Mouse (Mus musculus) left cerebral cortex, adult 8-10 months (tissue): Measurements from ENCODE around the gene Mpz. TPM values are rescaled to one million over a fixed set of nuclear protein-coding genes. Genes with fewer than 3 reads are reported as not detected.

ENCODE experiments used
- DNase-seq, 2 experiments: peaks; one replicate each; pipeline ENCODE4 v3.0.0; 2022; ENCODE audit warnings: low spot score in 2 of 2
- total RNA-seq, 4 experiments: library from RNA; stranded (reverse); gene quantifications; 2 replicates each; pipeline ENCODE4 v1.2.4; 2022

Mpz gene
- under 1 TPM; 0.30 to 0.53 (median 0.35) TPM for total RNA-seq

DNA sequence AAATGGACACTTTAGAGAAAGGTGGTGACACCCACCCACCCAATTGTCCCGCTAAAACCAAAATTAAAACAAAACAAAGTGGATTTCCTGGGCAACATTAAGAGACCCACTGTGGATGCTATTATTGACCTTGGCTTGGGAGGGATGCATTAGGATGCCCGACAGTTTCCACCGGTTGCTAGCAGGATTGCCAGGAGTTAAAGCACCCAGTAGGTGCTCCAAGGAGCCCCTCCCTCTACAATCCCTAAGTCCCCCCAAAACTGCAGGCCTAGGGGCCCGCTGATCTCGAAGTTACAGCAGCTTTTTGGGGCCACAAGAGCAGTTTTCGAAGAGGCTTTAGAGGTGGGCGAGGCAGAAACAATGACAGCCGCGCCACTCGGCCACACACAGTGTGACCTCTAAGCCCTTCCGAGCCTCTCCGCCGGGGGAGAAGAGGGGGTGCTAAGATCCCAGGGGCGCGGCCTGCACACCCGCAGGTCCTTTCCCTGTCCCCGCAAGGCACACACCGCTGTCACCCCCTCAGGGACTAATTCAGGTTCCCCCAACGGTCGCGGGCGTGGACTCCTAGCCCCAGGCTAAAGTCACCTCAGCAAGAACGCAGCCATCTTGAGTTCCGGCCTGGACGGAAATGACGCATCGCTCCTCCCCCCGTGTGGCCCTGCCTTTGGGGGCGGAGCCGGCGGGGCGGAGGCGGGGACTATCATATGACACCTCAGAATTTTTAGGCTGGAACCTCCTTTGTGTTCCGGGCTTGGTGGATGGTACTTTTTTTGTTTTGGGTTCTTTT is at the start of gene Mpz, which contains the start of gene Sdhc:
Gene Mpz (plus strand): TSS at position 738 of the 787 bp plus-strand sequence.
Gene Sdhc (minus strand): TSS at position 630 of the 787 bp plus-strand sequence.
- DNase-seq, result peak; percentile 93 to 94

DNA sequence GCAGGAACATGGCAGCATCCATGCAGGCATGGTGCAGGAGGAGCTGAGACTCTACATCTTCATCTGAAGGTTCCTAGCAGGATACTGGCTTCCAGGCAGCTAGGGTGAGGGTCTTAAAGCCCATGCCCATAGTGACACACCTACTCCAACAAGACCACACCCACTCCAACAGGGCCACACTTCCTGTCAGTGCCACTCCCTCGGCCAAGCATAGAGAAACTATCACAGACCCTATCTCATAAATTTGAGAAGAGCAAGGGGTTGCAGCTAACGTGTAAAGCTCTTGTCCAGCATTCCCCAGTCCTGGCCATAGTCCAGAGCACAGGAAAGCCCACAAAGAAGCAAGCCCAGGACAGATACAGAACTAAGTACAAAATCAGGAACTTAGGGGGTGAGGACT is 49.5 kb upstream of the Mpz start:
- no peak for DNase-seq

DNA sequence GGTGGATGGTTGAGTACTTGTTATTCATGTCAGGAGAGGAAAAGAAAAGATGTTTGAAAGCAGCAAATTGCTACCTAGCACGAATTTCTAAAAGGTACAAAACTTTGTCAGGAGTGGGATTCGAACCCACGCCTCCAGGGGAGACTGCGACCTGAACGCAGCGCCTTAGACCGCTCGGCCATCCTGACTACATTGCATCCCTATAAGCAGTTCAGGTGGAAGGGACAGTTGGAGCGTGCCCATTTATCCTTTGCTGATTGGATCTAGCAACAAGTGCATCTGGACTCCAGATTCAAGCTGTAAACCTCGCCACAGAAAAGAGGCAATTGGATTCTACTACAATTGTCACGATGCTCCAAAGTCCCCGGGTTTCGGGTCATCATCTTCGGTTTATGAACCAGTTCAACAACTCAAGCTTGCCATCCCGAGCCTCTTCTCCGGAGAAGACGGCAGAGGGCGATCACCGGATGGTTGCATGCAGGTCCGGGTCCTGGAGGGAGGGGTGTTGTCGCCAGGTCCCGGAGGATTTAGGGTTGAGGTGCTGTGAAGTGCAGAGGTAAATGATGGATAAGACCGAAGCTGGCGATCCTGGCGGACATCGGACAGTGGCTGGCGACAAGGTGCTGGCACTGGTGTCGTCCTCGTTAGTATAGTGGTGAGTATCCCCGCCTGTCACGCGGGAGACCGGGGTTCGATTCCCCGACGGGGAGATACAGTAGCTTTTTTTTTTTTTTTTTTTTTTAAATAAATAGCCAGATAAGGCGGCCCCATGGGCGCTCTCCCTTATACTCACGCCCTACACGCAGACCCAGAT is 48.6 kb upstream of the Mpz start:
- peak; percentile 83 to 98 for DNase-seq

DNA sequence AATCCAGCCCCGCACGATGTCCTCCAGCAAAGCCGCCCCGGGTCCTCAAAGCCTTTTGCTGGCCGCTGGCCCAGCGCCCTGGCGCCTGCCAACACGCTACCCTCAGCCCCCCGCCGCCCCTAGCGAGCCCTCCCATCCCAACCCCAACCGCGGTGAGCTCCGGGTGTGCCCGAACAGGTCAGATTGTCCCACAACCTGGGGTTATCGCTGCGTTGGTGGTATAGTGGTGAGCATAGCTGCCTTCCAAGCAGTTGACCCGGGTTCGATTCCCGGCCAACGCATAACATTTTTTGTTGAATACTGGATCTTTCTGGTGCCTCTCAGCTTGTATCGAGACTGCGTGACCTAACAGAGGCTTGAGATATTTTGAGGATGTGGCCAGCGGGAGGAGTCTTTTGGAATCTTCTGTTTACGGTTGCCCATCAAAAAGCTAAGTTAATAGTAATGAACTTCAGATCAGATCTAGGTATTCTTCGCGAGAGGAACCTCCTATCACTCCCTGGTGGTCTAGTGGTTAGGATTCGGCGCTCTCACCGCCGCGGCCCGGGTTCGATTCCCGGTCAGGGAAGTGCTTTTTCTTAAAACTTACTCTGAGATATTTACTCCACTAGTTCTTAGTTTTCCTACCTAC is 47.8 kb upstream of the Mpz start:
- peak; percentile 77 to 96 for DNase-seq

DNA sequence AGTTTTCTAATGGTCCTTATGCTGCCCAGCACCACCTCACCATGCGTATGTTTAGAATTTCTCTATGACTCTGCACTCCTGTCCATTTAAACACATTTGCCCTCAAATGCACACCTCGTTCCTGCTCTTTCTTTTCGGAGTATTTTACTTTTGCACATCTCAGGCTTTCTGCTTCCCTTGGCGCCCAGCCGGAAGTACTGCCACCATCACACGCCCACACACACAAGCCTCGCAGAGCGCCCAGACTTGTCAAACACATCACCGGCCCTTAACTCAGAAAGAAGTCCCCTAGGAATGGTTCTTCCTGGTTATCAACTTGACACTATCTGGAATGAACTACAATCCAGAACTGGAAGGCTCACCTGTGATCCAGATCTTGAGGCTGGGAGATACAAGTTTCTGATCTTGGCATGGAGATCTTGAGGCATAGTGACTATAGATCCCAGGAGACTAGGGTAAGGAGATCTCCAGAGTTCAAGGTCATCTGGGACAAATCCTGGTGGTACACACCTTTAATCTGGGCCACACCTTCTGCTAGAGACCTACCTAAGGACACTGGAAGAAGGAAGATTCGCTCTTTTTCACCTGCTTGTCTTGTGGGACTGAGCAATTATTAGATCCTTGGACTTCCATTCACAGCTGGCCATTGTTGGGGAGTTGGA is 47.2 kb upstream of the Mpz start:
- DNase-seq, result peak in 1 of 2 experiments; percentile 46

DNA sequence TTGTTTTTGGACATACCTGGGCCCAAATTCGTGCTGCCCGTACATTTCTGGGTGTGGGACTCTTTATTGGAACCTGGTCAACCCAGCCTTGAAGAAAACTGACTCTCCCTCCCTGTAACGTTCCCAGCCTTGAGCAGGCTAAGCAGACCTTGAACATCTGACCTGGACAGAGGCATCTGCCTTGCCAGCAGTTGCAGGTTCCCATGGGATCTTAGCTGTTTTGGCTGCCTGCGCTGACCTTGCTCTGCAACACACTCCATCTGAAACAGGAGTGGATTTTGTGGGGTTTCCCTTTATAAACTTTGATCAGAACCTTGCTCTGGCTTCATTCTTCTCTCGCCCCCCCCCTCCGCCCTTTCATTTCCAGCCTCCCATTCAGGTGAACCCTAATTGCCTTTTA is 45.3 kb upstream of the Mpz start:
- no peak for DNase-seq

DNA sequence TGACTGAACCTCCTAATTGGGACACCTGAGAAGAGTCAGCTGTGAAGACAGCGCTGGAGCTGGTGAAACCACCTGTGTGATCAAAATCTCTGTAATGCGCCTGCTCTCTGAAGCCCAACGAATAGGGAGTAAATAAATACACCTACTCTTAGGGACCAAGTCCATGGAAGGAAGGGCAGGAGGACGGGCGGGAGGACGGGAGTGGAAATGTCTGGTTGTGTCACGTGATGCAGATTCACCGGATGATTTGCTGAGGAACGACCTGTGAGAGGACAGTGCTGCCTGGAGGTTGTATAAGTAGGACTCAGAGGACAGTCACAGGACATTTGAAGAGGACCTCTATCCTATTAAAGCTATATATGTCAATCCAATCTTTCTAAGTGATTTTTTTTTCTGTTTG is 40.9 kb upstream of the Mpz start:
- DNase-seq, result no peak

DNA sequence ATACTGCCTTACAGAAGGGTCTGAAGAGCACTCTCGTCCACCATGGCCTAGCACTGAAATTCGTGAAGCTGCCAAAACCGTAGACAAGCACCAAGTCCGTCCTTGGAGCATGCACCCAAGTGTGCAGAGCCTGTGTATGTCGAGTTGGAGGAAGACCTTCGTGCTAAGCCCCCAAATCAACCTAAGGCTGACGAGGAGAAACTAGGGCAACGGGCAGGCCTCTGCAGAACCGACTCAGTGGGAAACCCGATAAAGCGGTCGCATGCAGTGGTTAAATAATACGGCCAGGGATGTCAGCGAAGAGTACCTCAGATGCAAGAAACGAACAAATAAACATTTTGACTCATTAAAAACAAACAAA is 39.9 kb upstream of the Mpz start:
- no peak for DNase-seq

DNA sequence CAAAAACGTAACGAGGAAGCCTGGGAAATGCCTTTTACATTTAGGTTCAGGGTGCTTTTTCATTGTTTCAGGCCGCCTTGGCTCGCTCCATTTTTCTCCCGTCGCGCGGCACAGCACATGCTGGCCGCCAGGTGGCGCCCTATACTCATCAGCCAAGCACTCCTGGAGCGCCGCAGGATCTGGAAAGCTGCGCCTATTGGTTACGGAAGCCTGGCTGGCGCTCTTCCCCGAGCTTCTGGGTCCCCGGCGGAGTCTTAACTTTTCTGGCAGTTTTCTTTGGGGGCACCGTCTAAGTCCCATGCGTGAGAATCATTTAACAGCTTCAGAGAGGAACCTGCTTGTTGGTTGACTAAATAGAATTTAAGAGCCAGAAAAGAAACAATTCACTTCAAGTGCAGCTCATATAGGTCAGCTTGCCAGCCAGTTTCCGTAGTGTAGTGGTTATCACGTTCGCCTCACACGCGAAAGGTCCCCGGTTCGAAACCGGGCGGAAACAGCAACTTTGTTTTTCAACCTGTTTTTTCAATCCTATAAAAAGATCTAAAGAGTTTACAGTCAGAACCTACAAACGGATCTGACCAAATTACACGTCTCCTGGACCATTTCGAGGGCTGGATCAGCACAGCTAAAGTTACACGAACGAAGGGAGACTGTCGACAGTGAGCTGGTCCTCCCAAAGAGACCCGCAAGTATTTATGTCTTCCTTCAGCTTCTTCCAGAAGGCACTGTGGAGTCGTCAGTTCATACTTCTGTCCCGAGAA is 39.3 kb upstream of the Mpz start:
- DNase-seq, result peak; percentile 93 to 95

DNA sequence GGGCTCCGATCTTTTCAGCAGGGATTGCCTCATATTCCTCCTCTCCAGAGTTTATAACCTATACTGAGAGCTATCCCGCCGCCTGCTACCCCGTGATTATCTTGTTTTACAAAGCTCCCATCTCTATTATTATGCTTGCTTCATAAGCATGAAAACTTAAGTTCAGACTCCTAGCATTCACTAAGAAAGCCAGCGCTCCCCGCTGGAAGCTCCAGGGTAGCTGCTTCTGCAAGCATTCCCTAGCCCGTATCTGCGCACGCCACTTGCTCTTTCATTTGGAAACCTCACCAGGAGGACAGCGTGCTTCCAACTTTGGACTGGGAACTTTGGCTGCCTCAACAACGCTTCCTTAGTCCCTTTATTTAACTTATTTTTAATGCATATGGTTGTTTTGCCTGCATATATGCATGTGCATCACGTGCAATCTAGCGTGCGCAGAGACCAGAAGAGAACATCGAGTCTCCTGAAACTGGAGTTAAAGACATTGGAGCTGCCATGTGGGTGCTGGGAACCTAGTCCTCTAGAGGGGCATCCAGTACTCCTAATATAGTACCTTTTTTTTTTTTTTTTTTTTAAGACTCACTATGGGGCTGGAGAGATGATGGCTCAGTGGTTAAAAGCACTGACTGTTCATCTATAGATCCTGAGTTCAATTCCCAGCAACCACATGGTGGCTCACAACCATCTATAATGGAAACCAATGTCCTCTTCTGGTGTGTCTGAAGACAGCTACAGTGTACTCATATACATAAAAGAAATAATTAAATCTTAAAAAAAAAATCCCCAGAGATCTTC is 38.5 kb upstream of the Mpz start:
- peak in 1 of 2 experiments; percentile 18 for DNase-seq

DNA sequence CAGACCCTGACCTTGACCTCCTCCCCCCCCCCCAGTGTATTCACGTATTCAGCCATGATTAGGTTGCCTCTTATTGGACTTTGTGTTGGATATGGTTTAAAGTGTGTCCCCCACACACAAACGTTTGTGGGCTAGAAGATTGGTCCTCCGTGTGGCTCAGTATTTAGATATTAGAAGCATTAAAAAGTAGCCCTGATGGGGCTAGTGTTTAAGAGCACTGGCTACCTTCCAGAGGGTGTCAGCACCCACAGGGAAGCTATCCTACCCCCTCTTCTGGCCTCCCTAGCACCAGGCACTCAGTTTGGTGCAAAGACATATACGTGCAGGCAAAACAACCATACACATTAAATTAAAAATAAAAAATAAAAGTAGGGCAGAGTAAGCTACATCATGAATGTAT is 37.5 kb upstream of the Mpz start:
- DNase-seq, result no peak

DNA sequence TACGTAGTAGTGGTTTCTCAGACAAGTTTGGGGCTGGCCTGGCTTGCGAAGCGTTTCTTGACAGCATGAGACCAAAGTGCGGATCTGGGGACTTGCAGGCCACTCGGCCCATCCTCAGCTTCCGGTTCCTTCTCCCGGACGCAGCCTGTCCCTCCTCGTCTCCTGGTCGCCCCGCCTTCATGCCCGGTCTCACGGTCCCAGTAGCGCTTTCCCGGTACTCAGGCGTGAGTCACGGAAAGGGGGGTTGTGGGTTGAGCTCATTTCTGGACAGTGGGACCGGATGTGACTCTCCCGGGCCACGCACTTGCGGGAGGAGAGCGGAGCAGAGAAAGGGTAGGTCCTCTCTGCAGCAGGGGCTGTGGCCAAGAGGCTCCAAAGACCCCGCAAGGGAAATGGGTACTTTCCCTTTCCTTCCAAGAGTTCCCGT is 36.6 kb upstream of the Mpz start, which contains the start of gene Cfap126:
Gene Cfap126 (plus strand): TSS at position 46 of the 427 bp plus-strand sequence.
- peak; percentile 28 to 53 for DNase-seq

DNA sequence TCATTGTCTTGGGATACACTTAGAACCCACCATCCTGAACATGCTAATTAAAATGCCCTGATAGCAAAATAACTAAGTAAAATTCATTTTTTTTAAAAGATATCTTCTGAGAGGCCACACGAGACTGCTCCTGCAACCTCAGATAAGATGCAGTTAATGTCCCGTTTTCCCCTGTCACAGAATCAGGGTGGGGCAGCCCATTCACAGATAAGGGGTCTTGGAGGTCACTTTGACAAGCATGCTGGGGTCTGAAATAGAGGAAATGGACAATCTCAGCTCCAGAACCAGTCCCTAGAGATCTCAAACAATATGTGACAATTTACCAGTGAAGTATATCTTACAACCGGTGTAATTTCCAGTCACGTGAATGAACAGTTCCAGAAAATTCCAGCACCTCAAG is 34.2 kb upstream of the Mpz start:
- no peak for DNase-seq

DNA sequence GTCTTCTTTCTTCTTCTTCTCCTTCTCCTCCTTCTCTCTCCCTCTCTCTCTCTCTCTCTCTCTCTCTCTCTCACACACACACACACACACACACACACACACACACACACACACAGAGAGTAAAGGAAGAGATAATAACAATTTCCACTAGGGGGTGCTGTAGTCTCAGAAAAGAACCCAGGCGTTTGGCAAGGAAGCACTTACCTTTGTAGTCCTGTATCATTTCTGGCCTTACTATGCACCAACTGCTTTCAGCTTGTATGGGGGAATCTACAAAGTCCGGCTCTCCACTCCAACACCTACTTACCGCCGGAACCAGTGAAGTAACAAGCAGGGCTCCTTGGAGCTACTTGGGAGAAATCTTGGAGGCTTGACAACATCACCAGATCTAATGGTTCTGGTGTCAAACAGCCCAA is 32.2 kb upstream of the Mpz start:
- DNase-seq, result peak in 1 of 2 experiments; percentile 25

DNA sequence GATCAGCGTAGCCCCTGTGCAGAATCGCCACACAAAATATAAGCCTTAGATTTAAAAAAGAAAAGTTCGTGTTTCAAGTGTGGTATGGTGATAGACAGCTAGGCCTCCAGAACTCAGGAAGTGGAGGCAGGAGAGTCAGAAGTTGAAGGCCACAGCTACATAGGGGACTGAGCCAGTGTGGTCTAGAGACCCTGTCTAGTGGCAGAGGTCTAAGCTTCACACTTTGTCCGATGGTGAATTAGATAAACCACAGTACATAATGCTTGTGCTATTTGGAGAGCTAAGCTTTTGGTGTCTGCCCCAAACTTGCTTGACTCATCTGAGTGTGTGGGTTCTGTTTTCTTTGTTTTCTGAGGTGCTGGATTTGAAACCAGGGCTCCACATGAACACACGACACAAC is 31.5 kb upstream of the Mpz start:
- DNase-seq, result no peak

DNA sequence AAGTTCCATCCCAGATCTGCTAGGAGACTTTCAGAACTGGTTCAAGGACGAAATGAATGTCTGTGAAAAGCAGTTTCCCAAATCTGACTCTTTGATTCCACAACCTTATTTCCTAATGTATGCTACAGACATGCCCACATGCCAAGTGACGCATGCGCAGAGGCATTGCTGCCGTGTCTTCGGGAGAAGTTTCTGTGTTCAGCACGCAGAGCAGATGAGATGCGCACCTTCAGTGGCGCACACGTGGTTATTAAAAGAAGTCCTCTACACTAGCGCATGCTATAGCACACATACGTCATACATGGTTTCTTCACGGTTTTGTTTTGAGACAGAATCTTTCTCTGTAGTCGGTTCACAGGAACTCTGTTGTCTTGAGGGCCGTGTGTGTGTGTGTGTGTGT is 31.1 kb upstream of the Mpz start:
- no peak for DNase-seq

DNA sequence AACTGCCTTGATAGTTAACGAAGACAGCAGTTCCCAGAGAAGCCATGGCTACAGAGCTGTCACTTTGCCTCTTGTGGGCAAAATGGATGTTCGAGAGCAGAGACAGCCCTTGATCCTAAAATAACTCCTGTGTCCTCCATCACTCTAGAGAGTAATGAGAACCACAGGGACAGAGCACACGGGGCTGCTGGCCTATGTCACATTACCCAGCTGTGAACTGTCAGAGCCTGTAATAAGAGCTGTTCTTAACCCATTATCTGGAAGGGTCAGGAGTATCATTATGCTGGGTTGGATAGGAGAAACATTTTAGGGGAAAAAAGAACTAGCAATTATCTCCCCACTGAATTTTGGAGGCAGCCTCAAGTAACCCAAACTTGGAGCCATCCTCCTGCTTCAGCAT is 29.6 kb upstream of the Mpz start:
- DNase-seq, result no peak

DNA sequence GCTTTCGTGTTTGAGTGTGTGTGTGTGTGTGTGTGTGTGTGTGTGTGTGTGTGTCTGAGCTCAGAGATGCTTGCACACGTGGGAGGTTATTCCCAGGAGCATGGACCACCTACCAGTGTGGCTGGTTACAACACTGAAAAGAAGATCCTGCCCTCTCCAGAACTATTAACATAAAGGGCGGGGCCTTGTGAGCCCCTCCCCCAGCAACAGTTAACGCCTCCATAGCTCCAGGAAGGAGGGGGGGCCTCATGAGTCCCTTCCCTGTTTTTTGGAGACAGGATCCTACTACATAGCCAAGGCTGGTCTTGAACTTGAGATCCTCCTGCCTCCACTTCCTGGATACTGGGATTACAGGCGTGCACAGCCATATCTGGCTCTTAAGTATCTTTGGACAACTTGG is 28.7 kb upstream of the Mpz start:
- no peak for DNase-seq

DNA sequence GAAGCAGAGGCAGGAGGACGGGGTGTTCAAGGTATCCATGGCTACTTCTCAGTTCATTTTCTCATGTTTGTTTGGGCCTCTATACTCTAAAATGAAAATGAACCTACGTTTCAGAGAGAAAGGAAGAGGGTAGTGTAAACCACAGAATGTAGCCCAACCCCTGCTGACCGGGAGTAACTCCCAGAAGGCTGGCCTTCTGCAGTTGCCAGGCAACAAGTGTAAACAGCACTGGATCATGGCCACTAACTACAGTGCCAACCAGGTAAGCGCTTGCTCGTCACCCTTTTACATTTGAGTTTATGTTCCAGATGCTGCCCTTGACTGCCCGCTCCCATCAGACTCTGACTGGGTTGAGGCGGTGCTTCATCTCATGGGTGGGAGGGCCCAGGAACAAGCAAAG is 27.6 kb upstream of the Mpz start:
- no peak for DNase-seq

DNA sequence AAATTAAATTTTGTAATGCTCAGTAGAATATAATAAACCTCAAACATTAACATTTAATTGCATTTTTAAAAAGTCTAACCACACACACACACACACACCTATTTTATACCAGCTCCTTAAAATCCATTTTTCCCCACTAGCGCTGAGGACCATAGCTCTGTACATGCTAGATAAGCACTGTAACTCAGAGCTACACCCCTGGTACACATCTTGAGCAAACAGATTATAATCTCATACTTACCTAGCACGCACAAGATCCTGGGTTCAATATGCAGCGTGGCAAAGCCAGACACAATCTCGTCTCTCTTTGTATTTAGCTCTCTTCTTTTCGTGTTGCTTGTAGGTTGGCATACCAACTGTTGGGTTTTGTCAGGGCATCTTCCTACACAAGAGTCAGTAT is 26.1 kb upstream of the Mpz start:
- no peak for DNase-seq
